Mouse (Mus musculus) gastrocnemius, postnatal 10 days (tissue): ENCODE measurements around the gene Sec24b. TPM values are rescaled to one million over a fixed set of nuclear protein-coding genes. Genes with fewer than 3 reads are reported as not detected.

Experiments used
- DNase-seq: peaks from one replicate; pipeline ENCODE4 v3.0.0; 2021; ENCODE audit warnings: mixed read lengths
- total RNA-seq, 2 experiments: library from RNA; stranded (reverse); gene quantifications; 2 replicates each; pipeline ENCODE4 v1.2.3; 2021

Sec24b gene
- total RNA-seq, 2 experiments from 2014 or later, result 21.4 to 33.1 TPM

- no peak for DNase-seq
Observed at GRCm38 (mm10) chr3:129978716-129979115, 82.6 kb downstream of the Sec24b start.

GRCm38 (mm10) chr3:129976317-129976716 lies 85.0 kb downstream of the Sec24b start:
- no peak for DNase-seq

GRCm38 (mm10) chr3:129970529-129971515 lies 90.5 kb downstream of the Sec24b start:
- no peak for DNase-seq

- peak; percentile 44 for DNase-seq
Observed at GRCm38 (mm10) chr3:129969432-129970395, 91.6 kb downstream of the Sec24b start, which contains the start of gene Mcub. Gene Mcub, minus strand, starts transcription at chr3:129970206.

GRCm38 (mm10) chr3:129969031-129969430 lies 92.3 kb downstream of the Sec24b start:
- DNase-seq, result no peak

GRCm38 (mm10) chr3:129967874-129968273 lies 93.5 kb downstream of the Sec24b start:
- DNase-seq, result no peak

GRCm38 (mm10) chr3:129964681-129965080 lies 96.7 kb downstream of the Sec24b start:
- no peak for DNase-seq

GRCm38 (mm10) chr3:129962533-129962932 lies 98.8 kb downstream of the Sec24b start:
- DNase-seq, result no peak

GRCm38 (mm10) chr3:129953296-129953695 lies 108.1 kb downstream of the Sec24b start:
- DNase-seq, result no peak

GRCm38 (mm10) chr3:129949158-129949773 lies 112.1 kb downstream of the Sec24b start:
- DNase-seq, result no peak

- no peak for DNase-seq
Observed at GRCm38 (mm10) chr3:129948359-129948758, 113.0 kb downstream of the Sec24b start.

- DNase-seq, result no peak
Observed at GRCm38 (mm10) chr3:129946217-129946914, 115.0 kb downstream of the Sec24b start.

- DNase-seq, result no peak
Observed at GRCm38 (mm10) chr3:129943813-129944212, 117.5 kb downstream of the Sec24b start.

- no peak for DNase-seq
Observed at GRCm38 (mm10) chr3:129941291-129941690, 120.1 kb downstream of the Sec24b start.

GRCm38 (mm10) chr3:129940780-129941179 lies 120.6 kb downstream of the Sec24b start:
- no peak for DNase-seq

GRCm38 (mm10) chr3:129939058-129939457 lies 122.3 kb downstream of the Sec24b start:
- no peak for DNase-seq

GRCm38 (mm10) chr3:129937848-129938247 lies 123.5 kb downstream of the Sec24b start:
- DNase-seq, result no peak

- no peak for DNase-seq
Observed at GRCm38 (mm10) chr3:129936561-129936960, 124.8 kb downstream of the Sec24b start.
